14 mouse cellular contexts compared by ENCODE assay signal in genomic region chr5:97166128-97166883, GRCm38 (mm10). TPM values are rescaled to one million over a fixed set of nuclear protein-coding genes. Genes with fewer than 3 reads are reported as not detected.
DNase-seq lines count a peak whose midpoint lies in the region; ATAC-seq lines count a peak whose summit lies in the region.
"Had no signal": no experiment of that assay in that cellular context is flagged by ENCODE, and none has a peak within 500 bp of the region (broad histone marks: within the 10 kb centered on the region; RNA-seq: fewer than 3 reads in every experiment).

No protein-coding gene starts in this region.

- DNase-seq in heart, postnatal 10 days, result no peak
- DNase-seq: cerebellum, adult 9-11 months; gastrocnemius, postnatal 14 days; right cerebral cortex, postnatal 14 days had no signal

- H3K4me3 ChIP-seq in midbrain, embryonic 16.5 days (ENCODE audit: low read depth, low read length), result no peak overlapping the region
- no peak overlapping the region for H3K4me3 ChIP-seq in midbrain, embryonic 15.5 days
- no peak overlapping the region for H3K4me3 ChIP-seq in forebrain, embryonic 16.5 days (replicated peaks; ENCODE audit: low read length)
- no peak overlapping the region for H3K4me3 ChIP-seq in lung, embryonic 16.5 days (ENCODE audit: low read length)
- no peak overlapping the region for H3K4me3 ChIP-seq in neural tube, embryonic 15.5 days (replicated peaks)
- H3K4me3 ChIP-seq: erythroblast, embryonic 14.5 days; limb, embryonic 13.5 days; stomach, embryonic 15.5 days had no signal

- no peak overlapping the region for H3K4me2 ChIP-seq in midbrain, embryonic 16.5 days (ENCODE audit: low read length)
- no peak overlapping the region for H3K4me2 ChIP-seq in midbrain, embryonic 15.5 days
- no peak overlapping the region for H3K4me2 ChIP-seq in forebrain, embryonic 16.5 days (ENCODE audit: low read length)
- H3K4me2 ChIP-seq in lung, embryonic 16.5 days (ENCODE audit: low read depth, low read length), result no peak overlapping the region
- no peak overlapping the region for H3K4me2 ChIP-seq in neural tube, embryonic 15.5 days
- H3K4me2 ChIP-seq: limb, embryonic 13.5 days; stomach, embryonic 15.5 days had no signal

- no peaks in the 10 kb centered on the region for H3K27me3 ChIP-seq in midbrain, embryonic 16.5 days (ENCODE audit: control insufficient read depth, insufficient read depth, low read depth, low read length)
- no peaks in the 10 kb centered on the region for H3K27me3 ChIP-seq in midbrain, embryonic 15.5 days (replicated peaks)
- no peaks in the 10 kb centered on the region for H3K27me3 ChIP-seq in forebrain, embryonic 16.5 days (replicated peaks; ENCODE audit: control insufficient read depth, insufficient read depth, low read length)
- no peaks in the 10 kb centered on the region for H3K27me3 ChIP-seq in lung, embryonic 16.5 days (ENCODE audit: control insufficient read depth, insufficient read depth, low read depth, low read length)
- H3K27me3 ChIP-seq in neural tube, embryonic 15.5 days (replicated peaks), result no peaks in the 10 kb centered on the region
- H3K27me3 ChIP-seq: stomach, embryonic 15.5 days had no signal

- no peaks in the 10 kb centered on the region for H3K4me1 ChIP-seq in midbrain, embryonic 16.5 days (ENCODE audit: control insufficient read depth, insufficient read depth, low read length)
- no peaks in the 10 kb centered on the region for H3K4me1 ChIP-seq in midbrain, embryonic 15.5 days
- peaks cover 7% of the 10 kb centered on the region; the same call in 1 of the 2 replicates for H3K4me1 ChIP-seq in forebrain, embryonic 16.5 days (replicated peaks; ENCODE audit: control insufficient read depth, insufficient read depth, low read length)
- H3K4me1 ChIP-seq in lung, embryonic 16.5 days (replicated peaks; ENCODE audit: control insufficient read depth, insufficient read depth, low read length), result peaks cover 5% of the 10 kb centered on the region; the same call in 1 of the 2 replicates
- H3K4me1 ChIP-seq in neural tube, embryonic 15.5 days, result peaks cover 9% of the 10 kb centered on the region
- H3K4me1 ChIP-seq: limb, embryonic 13.5 days; stomach, embryonic 15.5 days had no signal

- no peak overlapping the region for H3K27ac ChIP-seq in midbrain, embryonic 16.5 days (ENCODE audit: low read length)
- H3K27ac ChIP-seq in midbrain, embryonic 15.5 days, result no peak overlapping the region
- no peak overlapping the region for H3K27ac ChIP-seq in forebrain, embryonic 16.5 days (ENCODE audit: low read length)
- no peak overlapping the region for H3K27ac ChIP-seq in lung, embryonic 16.5 days (ENCODE audit: low read length)
- no peak overlapping the region for H3K27ac ChIP-seq in neural tube, embryonic 15.5 days (replicated peaks)
- H3K27ac ChIP-seq: kidney, postnatal 0 days; limb, embryonic 13.5 days; stomach, embryonic 15.5 days had no signal

- peak; percentile 66; the same call in 1 of the 2 replicates for ATAC-seq in midbrain, embryonic 16.5 days
- no peak for ATAC-seq in midbrain, embryonic 15.5 days (replicated peaks)
- peak; percentile 78 for ATAC-seq in forebrain, embryonic 16.5 days
- ATAC-seq in lung, embryonic 16.5 days (ENCODE audit: low read depth), result peak; percentile 95
- ATAC-seq in neural tube, embryonic 15.5 days (ENCODE audit: low FRiP score), result peak; percentile 50; the same call in 1 of the 2 replicates
- ATAC-seq in megakaryocyte progenitor cell, adult 5-6 weeks (replicated peaks; ENCODE audit: poor library complexity), result no peak

- intact Hi-C loops in heart, postnatal 10 days (cut with DNase I), result no loop called here

- H3K9ac ChIP-seq in midbrain, embryonic 16.5 days (ENCODE audit: low read depth, low read length), result no peak overlapping the region
- H3K9ac ChIP-seq in midbrain, embryonic 15.5 days, result no peak overlapping the region
- no peak overlapping the region for H3K9ac ChIP-seq in forebrain, embryonic 16.5 days (replicated peaks; ENCODE audit: low read depth, low read length)
- H3K9ac ChIP-seq in lung, embryonic 16.5 days (ENCODE audit: low read length), result no peak overlapping the region
- no peak overlapping the region for H3K9ac ChIP-seq in neural tube, embryonic 15.5 days (replicated peaks)
- H3K9ac ChIP-seq: limb, embryonic 13.5 days; stomach, embryonic 15.5 days had no signal

- 64% methylated on average over 4 of the region's 4 CpGs for whole genome bisulfite sequencing in midbrain, embryonic 16.5 days
- WGBS in midbrain, embryonic 15.5 days, result 58% methylated on average over 4 of the region's 4 CpGs
- WGBS in forebrain, embryonic 16.5 days, result 39% methylated on average over 4 of the region's 4 CpGs
- 33% methylated on average over 4 of the region's 4 CpGs for WGBS in lung, embryonic 16.5 days
- 28% methylated on average over 4 of the region's 4 CpGs for WGBS in neural tube, embryonic 15.5 days

- H3K9me3 ChIP-seq in midbrain, embryonic 16.5 days (replicated peaks; ENCODE audit: control insufficient read depth, low read length, poor library complexity, severe bottlenecking), result no peaks in the 10 kb centered on the region
- H3K9me3 ChIP-seq in midbrain, embryonic 15.5 days, result no peaks in the 10 kb centered on the region
- no peaks in the 10 kb centered on the region for H3K9me3 ChIP-seq in forebrain, embryonic 16.5 days (ENCODE audit: control insufficient read depth, low read length)
- H3K9me3 ChIP-seq in lung, embryonic 16.5 days (ENCODE audit: control insufficient read depth, low read length), result no peaks in the 10 kb centered on the region
- H3K9me3 ChIP-seq in neural tube, embryonic 15.5 days (replicated peaks), result no peaks in the 10 kb centered on the region
- H3K9me3 ChIP-seq: limb, embryonic 13.5 days; stomach, embryonic 15.5 days had no signal

- no peaks in the 10 kb centered on the region for H3K36me3 ChIP-seq in midbrain, embryonic 16.5 days (ENCODE audit: control insufficient read depth, insufficient read depth, low read length)
- H3K36me3 ChIP-seq in midbrain, embryonic 15.5 days (replicated peaks), result no peaks in the 10 kb centered on the region
- H3K36me3 ChIP-seq in forebrain, embryonic 16.5 days (ENCODE audit: control insufficient read depth, insufficient read depth), result no peaks in the 10 kb centered on the region
- H3K36me3 ChIP-seq in lung, embryonic 16.5 days (ENCODE audit: control insufficient read depth, insufficient read depth, low read length), result no peaks in the 10 kb centered on the region
- H3K36me3 ChIP-seq in neural tube, embryonic 15.5 days, result no peaks in the 10 kb centered on the region
- H3K36me3 ChIP-seq: limb, embryonic 13.5 days; stomach, embryonic 15.5 days had no signal

RNA-seq across cellular contexts. Expression of gene Paqr3, which starts 54.9 kb away (rescaled TPM):
- 17.6 and 21.4 TPM in 2 replicates for polyA plus RNA-seq in midbrain, embryonic 16.5 days (2015; fragmentation: Nextera tagmentation; extraction: Ambion mirVana)
- polyA plus RNA-seq in midbrain, embryonic 15.5 days (2015; fragmentation: Nextera tagmentation; extraction: Ambion mirVana), result 26.7 and 28.3 TPM in 2 replicates
- 20.4 and 23.3 TPM in 2 replicates for polyA plus RNA-seq in forebrain, embryonic 16.5 days (2015; fragmentation: Nextera tagmentation; extraction: Ambion mirVana)
- polyA plus RNA-seq in lung, embryonic 16.5 days (2015; fragmentation: Nextera tagmentation; extraction: Ambion mirVana), result 1.8 and 2.7 TPM in 2 replicates
- polyA plus RNA-seq in neural tube, embryonic 15.5 days (2015; fragmentation: Nextera tagmentation; extraction: Ambion mirVana), result 15.7 and 17.6 TPM in 2 replicates
- 1 to 10 TPM; 2.4 to 3.5 TPM for total RNA-seq in heart, postnatal 10 days (2021)
- 3.1 and 6.2 TPM in 2 replicates for total RNA-seq in megakaryocyte progenitor cell, adult 5-6 weeks (2015)
- 3.9 and 4.7 TPM in 2 replicates for total RNA-seq in megakaryocyte progenitor cell, adult 5-6 weeks (2017)

Comparison
In these comparisons a context has a peak if more than half of its experiments do, and no peak if none do; other contexts are left out.
1. ATAC-seq: peak in midbrain, embryonic 16.5 days (single experiment), forebrain, embryonic 16.5 days (single experiment), lung, embryonic 16.5 days (single experiment) and neural tube, embryonic 15.5 days (single experiment); none in midbrain, embryonic 15.5 days (single experiment) and megakaryocyte progenitor cell, adult 5-6 weeks (single experiment).